Mouse (Mus musculus): ENCODE data around the gene Pcgf1. TPM values are rescaled to one million over a fixed set of nuclear protein-coding genes. Genes with fewer than 3 reads are reported as not detected.
A peak's percentile ranks its signal among the peaks of the same experiment; 100 is the strongest.

The Pcgf1 gene
- polyA plus RNA-seq, 1 experiment from 2014 or later, result 39.7 TPM

GRCm38 (mm10) chr6:83086121-83087035 is 8.7 kb downstream of the Pcgf1 start, which contains the start of gene Lbx2:
Gene Lbx2 (plus strand): TSS chr6:83086367.
- Histone ChIP-seq H3K9ac (replicated peaks) (peak within 1 kb of the TSS; percentile 24), H3K4me3 (replicated peaks) (peak within 1 kb of the TSS; percentile 32), H3K27me3 (peaks cover 82% of the 10 kb centered on the region), H3K9me3 (no peaks in the 10 kb centered on the region), H3K4me2 (peak within 1 kb of the TSS; percentile 60), H3K27ac (no peak within 1 kb of the TSS), H3K4me1 (replicated peaks) (peaks cover 52% of the 10 kb centered on the region), H3K36me3 (peaks cover 14% of the 10 kb centered on the region)
- ATAC-seq (ENCODE audit: insufficient number of reproducible peaks, insufficient read depth, low FRiP score, low TSS enrichment, low read depth), result no peak
- 1% methylated on average over 35 of the region's 42 CpGs for WGBS

GRCm38 (mm10) chr6:83087205-83087925 is 9.7 kb downstream of the Pcgf1 start:
- WGBS, result 2% methylated on average over 47 of the region's 47 CpGs

GRCm38 (mm10) chr6:83087926-83088260 is 10.2 kb downstream of the Pcgf1 start:
- no peaks in the 10 kb centered on the region; the same call in 1 of the 2 replicates for H3K36me3 ChIP-seq
- H3K27ac ChIP-seq, result no peak overlapping the region
- no peaks in the 10 kb centered on the region for H3K9me3 ChIP-seq
- H3K4me1 ChIP-seq (replicated peaks), result peaks cover 46% of the 10 kb centered on the region
- peak overlapping the region; percentile 60 for H3K4me2 ChIP-seq
- 0 out of 2 replicates have a peak overlapping the region, but pooled peaks have one; percentile 23 for H3K9ac ChIP-seq (replicated peaks)
- WGBS, result 8% methylated on average over 9 of the region's 9 CpGs
- no peak for ATAC-seq (ENCODE audit: insufficient number of reproducible peaks, insufficient read depth, low FRiP score, low TSS enrichment, low read depth)
- peaks cover 74% of the 10 kb centered on the region for H3K27me3 ChIP-seq
- H3K4me3 ChIP-seq (replicated peaks), result peak overlapping the region; percentile 32

More at GRCm38 (mm10) chr6:83087205-83087925, 9.7 kb downstream of the Pcgf1 start:
- Histone ChIP-seq H3K4me3 (replicated peaks) (peak overlapping the region; percentile 32), H3K27me3 (peaks cover 79% of the 10 kb centered on the region), H3K9ac (replicated peaks) (0 out of 2 replicates have a peak overlapping the region, but pooled peaks have one; percentile 24), H3K9me3 (no peaks in the 10 kb centered on the region), H3K27ac (no peak overlapping the region), H3K4me2 (peak overlapping the region; percentile 60), H3K36me3 (peaks cover 4% of the 10 kb centered on the region; the same call in 1 of the 2 replicates), H3K4me1 (replicated peaks) (peaks cover 52% of the 10 kb centered on the region)
- no peak for ATAC-seq (ENCODE audit: insufficient number of reproducible peaks, insufficient read depth, low FRiP score, low TSS enrichment, low read depth)

GRCm38 (mm10) chr6:83092416-83093127 is 14.9 kb downstream of the Pcgf1 start:
- WGBS, result 38% methylated on average over 6 of the region's 6 CpGs
- ATAC-seq (ENCODE audit: insufficient number of reproducible peaks, insufficient read depth, low FRiP score, low TSS enrichment, low read depth), result no peak
- no peak overlapping the region for H3K27ac ChIP-seq

GRCm38 (mm10) chr6:83095968-83096367 is 18.3 kb downstream of the Pcgf1 start:
- Histone ChIP-seq H3K9ac (replicated peaks) (no peak overlapping the region), H3K36me3 (no peaks in the 10 kb centered on the region), H3K27ac (no peak overlapping the region), H3K4me3 (replicated peaks) (no peak overlapping the region), H3K27me3 (0 out of 2 replicates have a peak, but pooled peaks cover 4% of the 10 kb centered on the region), H3K4me2 (no peak overlapping the region), H3K9me3 (peaks cover 5% of the 10 kb centered on the region; the same call in 1 of the 2 replicates), H3K4me1 (replicated peaks) (0 out of 2 replicates have a peak, but pooled peaks cover 4% of the 10 kb centered on the region)
- no peak for ATAC-seq (ENCODE audit: insufficient number of reproducible peaks, insufficient read depth, low FRiP score, low TSS enrichment, low read depth)
- 45% methylated on average over 6 of the region's 6 CpGs for WGBS

More at GRCm38 (mm10) chr6:83092416-83093127, 14.9 kb downstream of the Pcgf1 start:
- Histone ChIP-seq H3K4me1 (replicated peaks) (peaks cover 3% of the 10 kb centered on the region), H3K9ac (replicated peaks) (no peak overlapping the region), H3K4me3 (replicated peaks) (no peak overlapping the region), H3K9me3 (peaks cover 5% of the 10 kb centered on the region; the same call in 1 of the 2 replicates), H3K27me3 (peaks cover 31% of the 10 kb centered on the region), H3K4me2 (no peak overlapping the region), H3K36me3 (no peaks in the 10 kb centered on the region)

GRCm38 (mm10) chr6:83098411-83098810 is 20.7 kb downstream of the Pcgf1 start:
- no peak overlapping the region for H3K4me2 ChIP-seq
- H3K36me3 ChIP-seq, result no peaks in the 10 kb centered on the region
- H3K9me3 ChIP-seq, result peaks cover 5% of the 10 kb centered on the region; the same call in 1 of the 2 replicates
- H3K27me3 ChIP-seq, result peaks cover 5% of the 10 kb centered on the region; the same call in 1 of the 2 replicates
- peaks cover 21% of the 10 kb centered on the region for H3K4me1 ChIP-seq (replicated peaks)
- WGBS, result 47% methylated on average over 2 of the region's 2 CpGs
- no peak overlapping the region for H3K9ac ChIP-seq (replicated peaks)
- ATAC-seq (ENCODE audit: insufficient number of reproducible peaks, insufficient read depth, low FRiP score, low TSS enrichment, low read depth), result no peak
- no peak overlapping the region for H3K27ac ChIP-seq
- H3K4me3 ChIP-seq (replicated peaks), result no peak overlapping the region

GRCm38 (mm10) chr6:83101316-83101687 is 23.6 kb downstream of the Pcgf1 start, which contains the start of the genes Ccdc142 and Gm42688:
Gene Ccdc142 (plus strand): TSS chr6:83101601.
Gene Gm42688 (plus strand): TSS chr6:83101617.
- Histone ChIP-seq H3K9ac (replicated peaks) (peak within 1 kb of the TSS; percentile 79), H3K36me3 (peaks cover 9% of the 10 kb centered on the region; the same call in 1 of the 2 replicates), H3K9me3 (no peaks in the 10 kb centered on the region), H3K4me3 (replicated peaks) (peak within 1 kb of the TSS; percentile 78), H3K27me3 (peaks cover 3% of the 10 kb centered on the region; the same call in 1 of the 2 replicates), H3K4me2 (peak within 1 kb of the TSS; percentile 99), H3K4me1 (replicated peaks) (peaks cover 23% of the 10 kb centered on the region), H3K27ac (peak within 1 kb of the TSS; percentile 80)
- peak; percentile 84 for ATAC-seq (ENCODE audit: insufficient number of reproducible peaks, insufficient read depth, low FRiP score, low TSS enrichment, low read depth)
- under 1% methylated on average over 25 of the region's 25 CpGs for WGBS

- peak; percentile 62 for ATAC-seq (ENCODE audit: insufficient number of reproducible peaks, insufficient read depth, low FRiP score, low TSS enrichment, low read depth)
- Histone ChIP-seq H3K27me3 (peaks cover 3% of the 10 kb centered on the region; the same call in 1 of the 2 replicates), H3K9ac (replicated peaks) (peak overlapping the region; percentile 79), H3K4me2 (peak overlapping the region; percentile 99), H3K4me1 (replicated peaks) (peaks cover 23% of the 10 kb centered on the region), H3K36me3 (peaks cover 9% of the 10 kb centered on the region; the same call in 1 of the 2 replicates), H3K27ac (peak overlapping the region; percentile 80), H3K9me3 (no peaks in the 10 kb centered on the region), H3K4me3 (replicated peaks) (peak overlapping the region; percentile 78)
- WGBS, result under 1% methylated on average over 74 of the region's 74 CpGs
These were observed 24.3 kb downstream of the Pcgf1 start for GRCm38 (mm10) chr6:83101688-83102556.

- Histone ChIP-seq H3K4me1 (replicated peaks) (peaks cover 33% of the 10 kb centered on the region), H3K9me3 (no peaks in the 10 kb centered on the region), H3K36me3 (peaks cover 9% of the 10 kb centered on the region; the same call in 1 of the 2 replicates), H3K4me3 (replicated peaks) (peak overlapping the region; percentile 78), H3K9ac (replicated peaks) (peak overlapping the region; percentile 79; the same call in 1 of the 2 replicates), H3K27me3 (peaks cover 3% of the 10 kb centered on the region; the same call in 1 of the 2 replicates), H3K27ac (no peak overlapping the region), H3K4me2 (peak overlapping the region; percentile 99)
- peak; percentile 26; the same call in 1 of the 2 replicates for ATAC-seq (ENCODE audit: insufficient number of reproducible peaks, insufficient read depth, low FRiP score, low TSS enrichment, low read depth)
- WGBS, result 39% methylated on average over 11 of the region's 11 CpGs
These were observed 25.5 kb downstream of the Pcgf1 start for GRCm38 (mm10) chr6:83103130-83103650.

Data from limb, embryonic 12.5 days (tissue).